Mouse (Mus musculus): ENCODE results near the gene Cacna2d3. TPM values are rescaled to one million over a fixed set of nuclear protein-coding genes. Genes with fewer than 3 reads are reported as not detected.

Cacna2d3 gene
- polyA plus RNA-seq, 1 experiment from 2014 or later, result 0.99 TPM

DNA sequence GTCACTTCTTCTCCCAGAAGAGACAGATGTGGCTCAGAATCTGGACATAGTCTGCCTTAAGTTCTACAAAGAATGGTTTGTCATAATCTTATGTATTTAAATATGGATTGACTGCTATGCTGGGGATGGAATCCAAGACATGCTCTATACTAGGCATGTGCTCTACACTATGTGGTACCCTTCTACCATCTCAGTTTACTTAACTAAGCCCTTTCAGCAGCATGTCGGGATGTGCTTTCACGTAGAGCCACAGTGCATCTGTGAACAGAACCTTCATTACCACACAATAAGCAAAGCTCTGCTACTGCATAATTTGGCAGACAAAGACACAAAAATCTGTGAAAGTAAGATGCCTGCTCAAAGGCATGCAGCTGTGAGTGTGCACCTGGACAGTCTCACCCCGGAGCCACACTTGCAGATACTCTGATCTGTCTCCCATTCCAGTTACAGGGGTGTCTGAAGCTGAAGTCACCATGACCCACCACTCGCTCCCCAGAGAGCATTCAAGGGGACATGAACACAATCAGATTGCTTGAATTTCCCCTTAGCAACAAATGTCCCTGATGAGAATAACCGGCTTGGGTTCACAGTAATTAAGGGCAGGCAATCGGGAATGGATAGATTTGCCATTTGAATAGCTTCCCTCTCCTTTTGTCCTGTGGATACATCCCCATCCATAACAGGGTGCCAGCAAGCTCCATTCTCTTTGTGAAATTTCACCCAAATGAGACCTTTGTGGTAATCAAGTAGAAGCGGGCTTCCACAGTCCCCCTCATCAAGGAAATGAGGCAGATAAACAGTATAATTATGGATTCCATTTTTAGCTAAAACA is 773.4 kb downstream of the Cacna2d3 start:
- Histone ChIP-seq H3K36me3 (ENCODE audit: control insufficient read depth, insufficient read depth) (no peaks in the 10 kb centered on the region), H3K9ac (ENCODE audit: low read depth, low read length) (no peak overlapping the region), H3K4me2 (replicated peaks; ENCODE audit: low read depth) (no peak overlapping the region), H3K27me3 (replicated peaks; ENCODE audit: control insufficient read depth, insufficient read depth, low read length) (no peaks in the 10 kb centered on the region), H3K4me1 (replicated peaks; ENCODE audit: control insufficient read depth, insufficient read depth, low read length) (no peaks in the 10 kb centered on the region), H3K27ac (ENCODE audit: low read depth, low read length) (no peak overlapping the region), H3K4me3 (ENCODE audit: low read depth, low read length) (no peak overlapping the region), H3K9me3 (ENCODE audit: control insufficient read depth) (no peaks in the 10 kb centered on the region)
- 80% methylated on average over 7 of the region's 7 CpGs for WGBS
- ATAC-seq, result no peak
- TF ChIP-seq CTCF (IDR thresholded peaks at IDR 0.05; ENCODE audit: low read depth), result no peak

DNA sequence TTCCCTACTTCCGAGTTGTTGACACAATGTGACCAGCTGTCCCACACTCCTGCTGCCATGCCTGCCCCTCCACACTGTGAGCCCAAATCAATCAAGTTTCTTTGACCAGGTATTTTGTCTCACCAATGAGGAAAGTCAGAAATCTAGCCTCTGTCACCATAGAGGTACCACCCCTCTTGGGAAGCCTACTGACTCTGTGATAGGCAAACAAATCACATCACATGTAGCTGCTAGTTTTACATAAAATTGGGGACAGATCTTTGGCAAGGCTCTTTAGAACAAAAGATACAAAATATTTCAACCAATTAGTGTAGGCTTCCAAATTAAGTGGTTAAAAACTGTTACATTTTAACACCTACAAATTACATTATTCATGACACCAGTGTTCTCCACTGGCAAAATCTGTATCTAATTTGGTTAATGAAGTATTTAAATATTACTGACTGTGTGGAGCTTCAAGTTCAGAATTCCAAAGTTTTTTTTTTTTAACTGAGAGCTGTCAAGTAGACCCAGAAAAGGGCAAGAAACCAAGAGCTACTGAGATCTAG is 788.8 kb downstream of the Cacna2d3 start:
- Histone ChIP-seq H3K4me1 (replicated peaks; ENCODE audit: control insufficient read depth, insufficient read depth, low read length) (no peaks in the 10 kb centered on the region), H3K36me3 (ENCODE audit: control insufficient read depth, insufficient read depth) (no peaks in the 10 kb centered on the region), H3K27ac (ENCODE audit: low read depth, low read length) (no peak overlapping the region), H3K27me3 (replicated peaks; ENCODE audit: control insufficient read depth, insufficient read depth, low read length) (no peaks in the 10 kb centered on the region), H3K9me3 (ENCODE audit: control insufficient read depth) (no peaks in the 10 kb centered on the region), H3K9ac (ENCODE audit: low read depth, low read length) (no peak overlapping the region), H3K4me2 (replicated peaks; ENCODE audit: low read depth) (no peak overlapping the region), H3K4me3 (ENCODE audit: low read depth, low read length) (no peak overlapping the region)
- TF ChIP-seq CTCF (IDR thresholded peaks at IDR 0.05; ENCODE audit: low read depth), result no peak
- no peak for ATAC-seq
- WGBS, result 83% methylated on average over 1 of the region's 1 CpGs

- H3K4me2 ChIP-seq (replicated peaks; ENCODE audit: low read depth), result no peak overlapping the region
- no peaks in the 10 kb centered on the region for H3K27me3 ChIP-seq (replicated peaks; ENCODE audit: control insufficient read depth, insufficient read depth, low read length)
- TF ChIP-seq CTCF (IDR thresholded peaks at IDR 0.05; ENCODE audit: low read depth), result no peak
- H3K4me1 ChIP-seq (replicated peaks; ENCODE audit: control insufficient read depth, insufficient read depth, low read length), result no peaks in the 10 kb centered on the region
- no peak overlapping the region for H3K9ac ChIP-seq (ENCODE audit: low read depth, low read length)
- H3K9me3 ChIP-seq (ENCODE audit: control insufficient read depth), result no peaks in the 10 kb centered on the region
- no peak for ATAC-seq
- no peak overlapping the region for H3K27ac ChIP-seq (ENCODE audit: low read depth, low read length)
- 65% methylated on average over 12 of the region's 12 CpGs for WGBS
- no peak overlapping the region for H3K4me3 ChIP-seq (ENCODE audit: low read depth, low read length)
- no peaks in the 10 kb centered on the region for H3K36me3 ChIP-seq (ENCODE audit: control insufficient read depth, insufficient read depth)
Measured at GRCm38 (mm10) chr14:28923180-28923961, 798.3 kb downstream of the Cacna2d3 start.

DNA sequence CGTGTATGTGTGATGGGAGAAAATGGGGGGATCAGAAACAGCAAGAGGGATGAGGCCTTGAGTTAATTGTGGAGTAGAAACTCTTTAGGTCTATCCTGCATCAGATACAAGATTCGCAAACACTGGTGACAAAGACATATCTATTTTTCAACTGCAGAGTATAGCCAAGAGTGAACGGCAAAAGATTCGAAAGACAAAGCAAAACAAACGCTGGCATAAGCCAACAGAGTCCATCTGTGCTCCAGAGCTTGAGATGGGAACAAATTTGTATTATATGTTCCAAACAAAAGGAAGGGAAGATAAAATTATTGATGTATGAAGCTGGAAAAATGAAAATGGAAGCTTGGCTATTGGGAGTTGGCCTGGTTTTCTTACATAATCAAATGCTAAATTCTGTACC is 802.8 kb downstream of the Cacna2d3 start:
- no peaks in the 10 kb centered on the region for H3K27me3 ChIP-seq (replicated peaks; ENCODE audit: control insufficient read depth, insufficient read depth, low read length)
- H3K36me3 ChIP-seq (ENCODE audit: control insufficient read depth, insufficient read depth), result no peaks in the 10 kb centered on the region
- no peak for ATAC-seq
- no peak overlapping the region for H3K27ac ChIP-seq (ENCODE audit: low read depth, low read length)
- no peaks in the 10 kb centered on the region for H3K9me3 ChIP-seq (ENCODE audit: control insufficient read depth)
- no peaks in the 10 kb centered on the region for H3K4me1 ChIP-seq (replicated peaks; ENCODE audit: control insufficient read depth, insufficient read depth, low read length)
- no peak overlapping the region for H3K4me3 ChIP-seq (ENCODE audit: low read depth, low read length)
- H3K9ac ChIP-seq (ENCODE audit: low read depth, low read length), result no peak overlapping the region
- no peak overlapping the region for H3K4me2 ChIP-seq (replicated peaks; ENCODE audit: low read depth)
- TF ChIP-seq CTCF (IDR thresholded peaks at IDR 0.05; ENCODE audit: low read depth), result no peak
- WGBS, result 68% methylated on average over 5 of the region's 5 CpGs

DNA sequence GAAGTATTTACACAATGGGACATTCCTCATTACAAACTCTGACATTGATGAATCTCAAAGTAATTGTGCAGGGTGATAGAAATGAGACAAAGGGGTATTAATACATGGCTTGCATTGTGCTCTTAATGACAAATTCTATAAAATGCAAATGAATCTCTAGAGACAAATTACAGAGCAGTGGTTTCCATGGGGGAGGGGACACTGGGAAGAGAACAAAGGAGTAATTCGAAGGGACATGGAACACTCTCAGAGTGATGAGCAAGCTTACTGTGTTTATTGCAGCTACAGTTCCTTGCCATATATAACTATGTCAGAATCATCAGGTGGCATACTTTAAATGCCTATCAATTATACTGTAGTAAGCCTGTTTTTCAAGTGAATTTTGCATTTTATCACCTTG is 806.7 kb downstream of the Cacna2d3 start:
- ATAC-seq, result no peak
- WGBS, result 50% methylated on average over 1 of the region's 1 CpGs

GRCm38 (mm10) chr14:28907659-28908058 is 814.0 kb downstream of the Cacna2d3 start:
- no peak for ATAC-seq
- Histone ChIP-seq H3K9ac (ENCODE audit: low read depth, low read length) (no peak overlapping the region), H3K27me3 (replicated peaks; ENCODE audit: control insufficient read depth, insufficient read depth, low read length) (no peaks in the 10 kb centered on the region), H3K9me3 (ENCODE audit: control insufficient read depth) (no peaks in the 10 kb centered on the region), H3K4me1 (replicated peaks; ENCODE audit: control insufficient read depth, insufficient read depth, low read length) (no peaks in the 10 kb centered on the region), H3K4me2 (replicated peaks; ENCODE audit: low read depth) (no peak overlapping the region), H3K4me3 (ENCODE audit: low read depth, low read length) (no peak overlapping the region), H3K27ac (ENCODE audit: low read depth, low read length) (no peak overlapping the region), H3K36me3 (ENCODE audit: control insufficient read depth, insufficient read depth) (no peaks in the 10 kb centered on the region)
- 87% methylated on average over 6 of the region's 6 CpGs for WGBS
- TF ChIP-seq CTCF (IDR thresholded peaks at IDR 0.05; ENCODE audit: low read depth), result no peak

More for the DNA sequence above, 806.7 kb downstream of the Cacna2d3 start:
- Histone ChIP-seq H3K36me3 (ENCODE audit: control insufficient read depth, insufficient read depth) (no peaks in the 10 kb centered on the region), H3K9me3 (ENCODE audit: control insufficient read depth) (no peaks in the 10 kb centered on the region), H3K4me3 (ENCODE audit: low read depth, low read length) (no peak overlapping the region), H3K4me1 (replicated peaks; ENCODE audit: control insufficient read depth, insufficient read depth, low read length) (no peaks in the 10 kb centered on the region), H3K4me2 (replicated peaks; ENCODE audit: low read depth) (no peak overlapping the region), H3K9ac (ENCODE audit: low read depth, low read length) (no peak overlapping the region), H3K27ac (ENCODE audit: low read depth, low read length) (no peak overlapping the region), H3K27me3 (replicated peaks; ENCODE audit: control insufficient read depth, insufficient read depth, low read length) (no peaks in the 10 kb centered on the region)
- no peak for TF ChIP-seq CTCF (IDR thresholded peaks at IDR 0.05; ENCODE audit: low read depth)
